Mouse (Mus musculus) Muller cell, postnatal 12 days (primary cell): ENCODE measurements around the gene Scyl3.

ENCODE experiments used
- DNase-seq: peaks from one replicate; pipeline ENCODE4 v3.0.0-alpha.2; 2015; ENCODE audit errors: inconsistent ontology term

The Scyl3 gene

GRCm38 (mm10) chr1:163964008-163964689 lies 35.2 kb downstream of the Scyl3 start:
- no peak for DNase-seq

- peak; percentile 86 for DNase-seq
These were observed 45.6 kb downstream of the Scyl3 start for GRCm38 (mm10) chr1:163974471-163974870.

GRCm38 (mm10) chr1:163975088-163975487 lies 46.2 kb downstream of the Scyl3 start:
- DNase-seq = no peak

- no peak for DNase-seq
These were observed 47.6 kb downstream of the Scyl3 start for GRCm38 (mm10) chr1:163976515-163976914.

- DNase-seq = no peak
These were observed 63.5 kb downstream of the Scyl3 start for GRCm38 (mm10) chr1:163992371-163992770.

GRCm38 (mm10) chr1:163994173-163994720 lies 65.3 kb downstream of the Scyl3 start:
- no peak for DNase-seq

GRCm38 (mm10) chr1:163994721-163995608 lies 66.1 kb downstream of the Scyl3 start, which contains the start of the genes BC055324 and Mettl18:
BC055324 (minus strand) TSS chr1:163994796.
Mettl18 (plus strand) TSS chr1:163994889.
- DNase-seq = peak; percentile 90

- DNase-seq = no peak
These were observed 66.7 kb downstream of the Scyl3 start for GRCm38 (mm10) chr1:163995609-163995913.

- no peak for DNase-seq
These were observed 73.0 kb downstream of the Scyl3 start for GRCm38 (mm10) chr1:164001831-164002452.

GRCm38 (mm10) chr1:164004311-164004710 lies 75.4 kb downstream of the Scyl3 start:
- no peak for DNase-seq
